Mouse (Mus musculus) kidney, adult 11 months (tissue): ENCODE data around the gene Cdkn3.
A peak's percentile ranks its signal among the peaks of the same experiment; 100 is the strongest.
"Not testable (repeated sequence)": the region's sequence is repeated elsewhere in the genome, so short reads cannot be mapped to it uniquely, and the experiment has no call there.

Source experiments
- DNase-seq: peaks from one replicate; pipeline ENCODE4 v3.0.0; 2022

Cdkn3 gene

GRCm38 (mm10) chr14:46760355-46761029 is at the start of gene Cdkn3:
TSS of gene Cdkn3 (plus strand) at chr14:46760541.
- DNase-seq, result peak; percentile 96

DNA sequence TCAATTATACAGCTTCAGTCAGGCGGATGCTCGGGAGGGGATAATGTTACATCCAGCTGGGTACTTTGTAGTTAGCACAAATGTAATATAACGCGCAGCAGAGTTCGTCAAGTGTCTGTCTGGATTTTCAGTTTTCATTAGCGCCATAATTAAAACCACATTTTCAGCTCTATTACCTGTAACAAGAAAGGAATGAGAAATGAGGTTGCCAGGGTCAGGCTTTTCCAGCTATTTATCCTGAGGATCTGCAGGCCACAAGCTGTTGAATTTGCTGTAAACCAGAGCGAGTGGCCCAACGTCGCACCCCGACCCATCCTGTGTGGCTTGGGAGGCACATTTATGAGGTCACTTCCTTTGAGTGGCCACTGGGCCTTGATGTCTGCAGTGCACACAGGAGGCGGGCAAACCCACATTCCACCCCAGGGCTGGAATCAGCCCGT is 41.8 kb upstream of the Cdkn3 start:
- no peak for DNase-seq

- peak; percentile 22 for DNase-seq
Observed at GRCm38 (mm10) chr14:46722031-46722430, 38.3 kb upstream of the Cdkn3 start.

GRCm38 (mm10) chr14:46723828-46724227 is 36.5 kb upstream of the Cdkn3 start:
- peak; percentile 10 for DNase-seq

- DNase-seq, result peak; percentile 80
Observed at GRCm38 (mm10) chr14:46724941-46725340, 35.4 kb upstream of the Cdkn3 start.

DNA sequence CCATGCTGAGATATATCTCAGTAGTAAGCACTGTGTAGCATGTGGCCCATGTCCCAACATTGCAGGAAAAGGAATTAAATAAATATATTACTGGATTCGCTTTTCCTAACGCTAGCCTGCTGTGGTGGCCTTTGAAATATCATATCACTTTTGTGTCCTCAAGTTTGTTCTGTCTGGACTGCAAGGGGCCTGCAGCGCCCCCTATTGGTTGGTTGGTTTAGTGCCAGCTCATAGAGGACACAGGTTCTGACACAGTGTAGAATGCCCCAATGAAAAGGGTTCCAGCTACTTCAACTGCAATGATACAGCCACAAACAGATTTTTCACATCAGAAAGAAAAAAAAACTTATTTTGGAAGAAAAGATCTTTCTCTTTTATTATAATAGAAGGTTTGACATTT is 34.6 kb upstream of the Cdkn3 start:
- no peak for DNase-seq

DNA sequence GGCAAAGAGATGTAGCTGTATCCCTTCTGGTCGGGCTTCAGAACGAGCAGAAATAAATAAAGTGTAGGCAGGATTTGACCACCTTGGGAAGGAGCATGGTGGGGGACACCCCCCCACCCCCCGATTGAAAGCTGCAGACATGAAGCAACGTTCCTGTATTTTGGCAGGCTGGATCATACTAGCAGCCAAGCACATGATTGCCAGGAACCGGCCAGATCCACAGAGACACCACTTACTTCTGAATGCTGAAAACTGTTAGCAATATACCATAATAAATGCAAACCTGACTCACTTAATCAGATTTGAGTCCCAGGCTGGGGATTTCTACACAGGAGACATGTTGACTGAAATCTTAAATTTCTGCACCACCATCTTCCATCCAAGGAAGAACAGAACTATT is 26.1 kb upstream of the Cdkn3 start:
- DNase-seq, result no peak

- DNase-seq, result no peak
Observed at GRCm38 (mm10) chr14:46734761-46735455, 25.4 kb upstream of the Cdkn3 start.

- DNase-seq, result no peak
Observed at GRCm38 (mm10) chr14:46736366-46736765, 24.0 kb upstream of the Cdkn3 start.

- not testable (repeated sequence) for DNase-seq
Observed at GRCm38 (mm10) chr14:46737346-46737745, 23.0 kb upstream of the Cdkn3 start.

DNA sequence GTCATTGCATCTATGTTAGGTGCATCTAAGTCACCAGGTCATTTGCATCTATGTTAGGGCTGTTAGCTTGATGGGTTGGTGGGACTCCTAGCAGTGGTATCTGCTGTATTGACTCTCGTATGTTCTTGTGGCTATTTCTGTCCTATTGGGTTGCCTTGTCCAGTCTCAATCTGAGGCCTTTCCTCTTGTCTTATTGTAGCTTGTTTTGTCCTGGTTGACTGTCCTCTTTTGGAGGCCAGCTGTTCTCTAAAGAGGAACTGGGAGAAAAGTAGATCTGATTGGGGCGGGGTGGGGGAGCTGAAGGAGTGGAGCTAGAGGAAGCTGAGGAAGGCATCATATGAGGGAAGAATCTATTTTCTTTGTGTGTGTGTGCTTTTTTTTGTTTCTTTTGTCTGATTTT is 17.7 kb upstream of the Cdkn3 start:
- no peak for DNase-seq

DNA sequence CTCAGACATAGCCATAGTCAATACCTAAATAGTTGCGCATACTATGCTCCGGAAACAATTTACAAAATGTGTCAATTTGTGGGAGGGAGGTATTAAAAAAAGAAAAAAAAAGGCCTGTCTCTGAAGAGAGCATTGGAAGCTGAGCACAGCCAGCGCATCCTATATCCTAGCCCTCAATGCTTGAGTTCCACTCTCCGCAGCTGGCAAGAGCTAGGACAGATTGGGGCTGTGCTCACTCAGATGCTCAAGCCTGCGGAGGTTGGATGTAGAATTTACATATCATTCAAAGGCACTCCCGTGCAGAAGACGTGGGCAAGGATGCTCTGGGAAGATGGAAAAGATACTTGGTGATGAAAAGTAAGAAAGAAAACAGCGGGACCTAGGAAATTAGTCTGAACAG is 14.9 kb upstream of the Cdkn3 start:
- DNase-seq, result no peak

- peak; percentile 46 for DNase-seq
Observed at GRCm38 (mm10) chr14:46754371-46754770, 6.0 kb upstream of the Cdkn3 start.

- DNase-seq, result no peak
Observed at GRCm38 (mm10) chr14:46755851-46756250, 4.5 kb upstream of the Cdkn3 start.

DNA sequence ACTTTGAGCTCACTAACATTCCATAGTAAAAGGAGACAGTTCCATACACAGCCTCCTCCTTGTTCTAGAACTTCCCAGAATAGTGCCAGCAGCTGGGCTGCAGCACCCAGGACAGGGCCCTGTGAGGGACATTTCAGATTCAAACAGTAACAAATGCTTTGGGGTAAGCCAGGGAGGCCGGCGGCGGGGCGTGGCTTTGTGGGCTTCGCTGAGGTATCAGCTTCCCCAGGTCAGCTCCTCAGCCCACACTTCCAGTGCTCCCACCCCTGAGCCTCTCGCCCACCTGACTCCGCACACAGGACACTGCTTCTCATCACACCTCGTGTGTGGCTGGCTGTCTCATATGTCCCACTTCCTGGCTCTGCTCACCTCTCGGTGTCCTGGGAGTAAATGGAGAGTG is 2.6 kb upstream of the Cdkn3 start:
- no peak for DNase-seq

DNA sequence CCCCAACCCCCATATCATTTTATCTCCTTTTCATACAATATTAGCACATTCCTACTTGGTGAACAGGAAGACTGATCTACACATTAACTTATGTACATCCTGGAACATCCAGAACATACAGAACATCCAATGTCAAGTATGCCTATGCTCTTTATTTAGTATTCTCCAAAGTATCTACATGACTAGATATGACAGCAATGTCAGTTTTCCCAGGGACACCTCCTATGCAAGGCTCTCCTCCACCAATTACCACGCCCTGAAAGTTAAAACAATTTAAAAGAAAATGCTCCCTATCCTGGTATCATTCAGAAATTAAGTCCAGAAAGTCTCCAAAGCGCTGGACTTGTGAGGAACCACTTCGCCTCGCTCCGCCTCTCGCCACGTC is 379 bp upstream of the Cdkn3 start:
- no peak for DNase-seq

DNA sequence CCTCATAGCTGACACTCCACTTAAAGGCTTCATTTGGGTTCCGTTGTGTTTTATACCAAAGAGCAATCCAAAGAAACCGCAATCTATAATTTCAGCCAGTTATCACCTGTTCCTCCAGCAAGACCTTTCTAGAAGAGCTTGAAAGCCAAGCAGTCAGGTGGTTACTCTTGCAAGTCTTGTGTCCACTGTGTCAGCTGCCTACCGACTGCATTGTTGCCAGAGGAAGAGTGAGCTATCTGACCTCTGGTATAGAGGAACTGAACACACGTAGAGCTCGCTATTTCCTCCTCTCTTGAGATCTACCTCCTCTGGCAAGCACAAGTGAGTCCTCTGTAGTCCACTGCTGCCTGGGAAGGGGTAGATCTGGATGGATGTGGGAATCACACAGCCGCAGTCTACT is 845 bp downstream of the Cdkn3 start:
- DNase-seq, result no peak

DNA sequence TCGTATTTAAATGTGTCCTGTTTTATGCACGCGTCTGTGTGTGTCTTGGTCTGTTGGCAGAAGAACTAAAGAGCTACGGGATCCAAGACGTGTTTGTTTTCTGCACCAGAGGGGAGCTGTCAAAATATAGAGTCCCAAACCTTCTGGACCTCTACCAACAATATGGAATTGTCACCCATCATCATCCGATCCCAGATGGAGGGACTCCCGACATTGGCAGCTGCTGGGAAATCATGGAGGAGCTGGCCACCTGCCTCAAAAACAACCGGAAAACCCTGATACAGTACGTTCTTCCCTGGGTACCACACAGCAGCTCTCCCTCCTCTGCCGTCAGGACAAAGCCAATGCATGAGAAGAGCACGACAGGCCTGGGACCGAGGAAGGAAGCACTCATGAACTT is 6.8 kb downstream of the Cdkn3 start:
- no peak for DNase-seq

DNA sequence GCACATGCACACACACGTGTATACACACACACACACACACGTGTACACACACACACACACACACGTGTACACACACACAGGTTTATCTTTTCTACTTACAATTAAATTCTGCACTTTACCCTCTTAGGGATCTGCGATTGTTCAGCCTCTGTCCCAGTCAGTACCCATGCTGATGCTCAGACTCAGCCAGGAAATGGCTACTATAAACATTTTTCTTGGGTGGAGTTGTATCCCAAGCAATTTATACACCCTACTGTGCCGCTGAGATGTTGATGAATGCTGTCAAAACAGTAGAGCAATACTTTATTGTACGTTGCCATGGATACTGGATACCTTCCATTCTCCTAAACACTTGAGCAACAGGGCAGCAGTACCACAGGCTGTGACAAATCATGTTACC is 9.7 kb downstream of the Cdkn3 start:
- no peak for DNase-seq

GRCm38 (mm10) chr14:46778756-46779155 is 18.4 kb downstream of the Cdkn3 start:
- no peak for DNase-seq

- DNase-seq, result no peak
Observed at GRCm38 (mm10) chr14:46779217-46779616, 18.9 kb downstream of the Cdkn3 start.

DNA sequence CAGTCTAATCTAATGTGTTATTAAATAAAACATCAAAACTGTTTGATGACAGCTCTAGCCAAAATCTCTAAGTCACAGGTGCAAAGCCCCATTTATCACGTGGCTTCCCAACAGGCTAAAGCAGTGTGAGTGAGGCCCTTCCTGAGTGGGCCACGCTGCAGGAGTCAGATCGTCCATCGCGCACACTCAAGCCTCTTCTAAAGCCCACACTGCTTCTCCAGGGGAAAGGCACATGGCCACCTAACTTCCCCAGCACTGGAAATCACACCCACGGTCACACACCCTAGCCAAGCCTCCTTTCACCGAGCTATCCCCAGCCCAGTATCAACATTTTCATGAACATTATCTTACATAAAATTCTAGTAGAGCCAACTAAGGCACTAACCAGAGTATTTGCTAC is 20.7 kb downstream of the Cdkn3 start:
- DNase-seq, result no peak

GRCm38 (mm10) chr14:46782187-46782828 is 22.0 kb downstream of the Cdkn3 start:
- DNase-seq, result no peak

- DNase-seq, result no peak
Observed at GRCm38 (mm10) chr14:46783327-46783926, 23.1 kb downstream of the Cdkn3 start.
